Mouse (Mus musculus) erythroid progenitor cell, adult 5-6 weeks (primary cell): ENCODE measurements around the gene Eva1b. TPM values are rescaled to one million over a fixed set of nuclear protein-coding genes. Genes with fewer than 3 reads are reported as not detected.

Experiments
- ATAC-seq: replicated peaks from 2 replicates; pipeline ENCODE4 v1.8.0; 2016; ENCODE audit warnings: moderate number of reproducible peaks, mild to moderate bottlenecking, moderate TSS enrichment, inconsistent platforms; ENCODE audit not compliant: poor library complexity, low FRiP score, severe bottlenecking
- total RNA-seq, 2 experiments: library from RNA; stranded (forward) in 1 of 2; stranded (reverse) in 1 of 2; fragments of 150-400 nt in 1 of 2; fragments of 186-747, 209-891 nt in 1 of 2; gene quantifications; 2 replicates each; pipeline versions ENCODE4 v1.2.3 to v1.2.4; 2015 to 2017; ENCODE audit warnings: low replicate concordance in 2 of 2

Eva1b gene
- total RNA-seq, 2 experiments from 2014 or later = not detected

- ATAC-seq = no peak
These were observed 28.9 kb upstream of the Eva1b start for GRCm38 (mm10) chr4:126118651-126119050.

DNA sequence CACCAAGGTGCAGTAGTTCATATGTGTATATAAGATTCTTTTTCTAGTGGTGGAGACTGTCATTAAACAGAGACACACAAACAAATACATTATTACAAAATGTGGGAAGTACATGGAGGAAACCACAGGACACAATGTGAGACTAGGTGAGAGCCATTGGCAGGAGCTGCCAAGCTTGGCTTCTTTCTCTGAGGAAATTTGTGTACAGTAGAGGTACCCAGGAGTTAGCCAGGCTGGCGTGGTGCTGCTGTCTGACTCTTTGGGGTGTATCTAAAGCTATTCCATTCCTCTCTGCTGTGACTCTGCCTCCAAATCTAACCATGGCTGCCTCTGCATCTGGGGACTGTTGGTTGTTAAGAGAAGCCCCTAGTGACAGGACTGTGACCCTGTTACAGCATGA lies 28.5 kb upstream of the Eva1b start:
- ATAC-seq = no peak

GRCm38 (mm10) chr4:126120052-126120451 lies 27.5 kb upstream of the Eva1b start:
- ATAC-seq = no peak

- ATAC-seq = no peak
These were observed 27.0 kb upstream of the Eva1b start for GRCm38 (mm10) chr4:126120506-126120905.

DNA sequence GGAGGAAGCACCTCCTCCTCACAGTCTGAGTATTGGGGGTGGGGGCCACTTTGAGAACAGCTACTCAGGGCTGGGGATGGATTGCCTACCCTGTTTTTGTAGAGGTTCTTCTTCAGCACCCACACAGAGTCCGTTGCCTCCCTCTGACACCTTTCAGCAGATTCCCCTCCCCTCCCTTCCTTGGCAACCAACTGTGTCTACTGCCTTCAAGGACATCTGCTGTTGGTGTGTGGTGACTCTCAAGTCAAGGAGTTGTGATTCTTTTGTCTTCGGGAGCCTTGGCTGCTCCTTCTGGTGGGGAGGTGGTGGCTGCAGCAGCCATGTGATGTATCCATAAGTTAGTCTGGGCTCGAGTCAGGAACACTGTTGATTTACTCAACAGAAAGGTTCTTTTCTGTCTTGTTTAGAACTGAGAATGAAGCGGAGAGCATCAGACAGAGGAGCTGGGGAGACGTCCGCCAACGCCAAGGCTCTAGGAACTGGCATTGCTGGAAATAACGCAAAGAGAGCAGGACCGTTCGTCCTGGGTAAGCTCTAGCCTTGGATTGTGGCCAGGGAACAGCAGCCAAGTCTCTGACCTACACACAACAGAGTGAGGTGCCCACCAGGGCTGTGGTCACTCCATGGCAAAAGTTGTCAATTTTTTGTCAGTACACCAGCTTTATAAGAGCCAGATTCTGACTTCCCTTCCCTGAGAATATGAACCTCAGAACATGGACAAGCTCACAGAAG lies 24.1 kb upstream of the Eva1b start:
- ATAC-seq = no peak

DNA sequence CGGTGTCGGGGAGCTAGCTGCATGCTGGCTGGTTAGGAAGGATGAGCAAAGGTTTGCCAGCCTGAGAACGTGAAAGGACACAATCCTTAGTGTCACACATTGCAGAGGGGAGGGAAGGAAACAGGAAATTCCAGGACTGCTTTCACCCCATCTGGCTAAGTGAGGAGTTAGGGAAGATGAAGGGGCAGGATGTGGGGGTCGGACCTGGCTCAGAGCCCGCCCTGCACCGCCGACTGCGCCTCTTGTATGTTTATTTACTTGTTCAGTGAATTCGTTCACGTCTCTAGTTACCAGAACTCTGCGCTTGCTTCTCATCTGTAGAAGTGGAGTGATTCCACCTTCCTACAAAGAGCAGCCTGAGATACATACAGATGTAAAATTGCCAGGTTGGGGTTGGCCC lies 17.0 kb upstream of the Eva1b start:
- ATAC-seq = no peak

DNA sequence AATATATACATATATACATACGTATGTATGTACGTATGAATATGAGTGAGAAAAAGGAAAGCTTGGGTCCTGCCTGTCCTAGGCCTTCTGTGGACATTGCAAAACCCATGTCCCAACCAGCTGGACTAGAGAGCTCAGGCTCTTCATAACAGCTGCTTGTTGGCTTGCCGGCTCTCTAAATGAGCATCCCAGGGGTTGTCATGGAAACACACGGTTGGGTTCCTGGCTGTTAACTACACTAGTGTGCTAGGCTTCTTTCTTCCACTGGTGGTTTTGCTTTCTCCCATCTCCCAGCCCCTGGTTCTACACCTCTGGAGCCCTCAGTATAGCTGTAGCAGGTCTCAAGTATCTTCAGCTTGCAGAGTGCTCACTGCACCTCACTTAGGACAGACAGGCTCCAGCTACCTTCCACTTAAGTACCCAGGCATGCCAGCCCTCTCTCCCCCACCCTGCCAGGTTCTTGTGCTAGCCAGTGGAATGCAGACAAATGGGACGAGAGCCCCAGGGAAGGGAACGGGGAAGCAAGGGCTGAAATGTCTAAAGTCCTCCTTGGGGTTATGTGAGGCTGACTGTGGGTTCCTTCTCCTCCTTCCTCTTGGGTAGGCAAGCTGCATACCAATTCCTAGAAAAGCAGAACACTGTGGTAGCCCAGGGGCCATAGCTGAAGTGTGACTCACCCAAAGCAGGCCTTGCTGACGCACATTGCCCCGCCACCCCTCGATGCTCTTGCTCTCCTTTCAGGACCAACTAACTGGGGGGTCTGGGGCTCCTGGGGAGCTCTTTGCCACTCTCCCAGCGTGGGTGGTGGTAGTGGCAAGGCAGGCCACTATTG lies 16.0 kb upstream of the Eva1b start:
- ATAC-seq = no peak

GRCm38 (mm10) chr4:126132636-126133264 lies 14.8 kb upstream of the Eva1b start:
- ATAC-seq = no peak

DNA sequence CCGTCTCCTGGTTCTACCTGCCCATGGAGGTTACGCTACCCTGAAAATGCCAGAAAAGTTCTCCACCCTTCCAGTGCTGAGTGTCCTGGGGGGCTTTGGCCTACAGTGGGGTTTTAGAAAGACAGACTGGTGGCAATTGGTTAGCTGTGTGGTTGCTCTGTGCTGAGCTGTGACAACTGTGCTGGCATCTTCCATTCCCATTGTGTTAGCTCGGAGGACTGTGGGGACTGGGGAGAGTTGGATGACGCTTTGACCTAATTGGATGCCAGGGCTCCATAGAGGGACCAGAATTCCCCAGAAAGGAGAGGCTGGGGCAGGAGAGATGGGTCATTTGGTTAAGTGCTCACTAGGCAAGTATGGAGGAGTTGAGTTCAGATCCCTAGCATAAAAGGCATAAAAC lies 13.3 kb upstream of the Eva1b start:
- no peak for ATAC-seq

DNA sequence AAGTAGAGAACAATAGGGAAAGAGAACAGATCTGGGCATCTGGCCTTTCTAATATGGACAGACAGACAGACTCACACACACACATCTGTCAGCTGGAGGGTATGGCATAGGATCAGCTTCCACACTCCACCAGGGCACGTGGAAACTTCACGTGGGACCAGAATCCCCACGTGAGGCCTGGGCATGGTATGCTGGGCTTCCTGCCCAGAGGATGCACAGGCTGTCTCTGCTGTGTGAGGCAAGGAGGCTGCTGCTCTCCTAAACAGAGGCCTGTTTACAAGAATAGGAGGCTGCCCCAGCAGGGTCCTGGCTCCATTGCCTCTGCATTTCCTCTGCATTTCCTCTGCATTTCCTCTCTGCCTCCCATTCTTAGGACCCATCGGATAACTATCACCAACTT lies 12.9 kb upstream of the Eva1b start:
- no peak for ATAC-seq

GRCm38 (mm10) chr4:126137773-126138172 lies 9.8 kb upstream of the Eva1b start:
- ATAC-seq = no peak

DNA sequence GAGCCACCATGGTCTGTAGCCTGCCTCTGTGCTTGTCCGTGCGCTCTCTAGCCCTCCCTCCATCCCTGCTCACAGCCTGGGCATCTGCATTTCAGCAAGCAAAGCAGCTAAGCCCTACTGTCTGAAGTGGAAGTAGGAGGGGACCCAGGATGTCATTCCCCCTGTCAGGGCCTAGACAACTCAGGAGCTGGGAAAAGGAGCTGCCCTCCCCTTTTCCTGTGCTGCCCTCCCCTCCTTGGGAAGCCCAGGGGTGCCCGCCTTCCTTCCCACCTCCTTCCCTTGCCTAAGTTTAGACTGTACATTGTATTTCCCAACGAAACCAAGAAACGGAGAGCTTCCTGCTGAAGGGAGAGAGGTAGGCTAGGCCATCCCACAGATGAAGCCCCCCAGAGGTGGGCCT lies 6.5 kb upstream of the Eva1b start:
- ATAC-seq = no peak

GRCm38 (mm10) chr4:126145396-126145795 lies 2.1 kb upstream of the Eva1b start:
- no peak for ATAC-seq

DNA sequence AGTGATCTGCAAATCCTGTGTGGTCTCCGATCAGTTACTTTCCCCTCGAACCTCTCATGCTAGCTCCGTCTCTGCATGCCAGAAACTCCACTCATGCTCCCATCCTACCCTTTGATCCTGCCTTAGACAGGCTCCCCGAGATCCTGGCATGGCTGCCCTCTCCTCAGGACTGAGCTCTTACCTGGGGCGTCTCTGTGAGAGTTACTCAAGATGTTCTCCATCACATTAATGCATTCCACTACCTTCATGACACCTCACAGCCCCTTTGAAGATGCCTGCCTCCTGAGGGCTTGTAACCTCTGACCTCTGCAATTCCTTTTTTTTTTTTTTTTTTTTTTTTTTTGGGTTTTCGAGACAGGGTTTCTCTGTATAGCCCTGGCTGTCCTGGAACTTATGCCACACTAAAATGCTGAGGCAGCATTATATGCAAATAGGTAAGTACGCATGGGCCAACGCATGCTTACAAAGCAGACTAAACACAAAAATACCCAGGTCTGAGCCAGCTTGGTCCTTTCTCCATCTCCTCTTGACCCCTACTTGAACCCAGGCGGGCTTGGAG lies 491 bp upstream of the Eva1b start:
- ATAC-seq = no peak

DNA sequence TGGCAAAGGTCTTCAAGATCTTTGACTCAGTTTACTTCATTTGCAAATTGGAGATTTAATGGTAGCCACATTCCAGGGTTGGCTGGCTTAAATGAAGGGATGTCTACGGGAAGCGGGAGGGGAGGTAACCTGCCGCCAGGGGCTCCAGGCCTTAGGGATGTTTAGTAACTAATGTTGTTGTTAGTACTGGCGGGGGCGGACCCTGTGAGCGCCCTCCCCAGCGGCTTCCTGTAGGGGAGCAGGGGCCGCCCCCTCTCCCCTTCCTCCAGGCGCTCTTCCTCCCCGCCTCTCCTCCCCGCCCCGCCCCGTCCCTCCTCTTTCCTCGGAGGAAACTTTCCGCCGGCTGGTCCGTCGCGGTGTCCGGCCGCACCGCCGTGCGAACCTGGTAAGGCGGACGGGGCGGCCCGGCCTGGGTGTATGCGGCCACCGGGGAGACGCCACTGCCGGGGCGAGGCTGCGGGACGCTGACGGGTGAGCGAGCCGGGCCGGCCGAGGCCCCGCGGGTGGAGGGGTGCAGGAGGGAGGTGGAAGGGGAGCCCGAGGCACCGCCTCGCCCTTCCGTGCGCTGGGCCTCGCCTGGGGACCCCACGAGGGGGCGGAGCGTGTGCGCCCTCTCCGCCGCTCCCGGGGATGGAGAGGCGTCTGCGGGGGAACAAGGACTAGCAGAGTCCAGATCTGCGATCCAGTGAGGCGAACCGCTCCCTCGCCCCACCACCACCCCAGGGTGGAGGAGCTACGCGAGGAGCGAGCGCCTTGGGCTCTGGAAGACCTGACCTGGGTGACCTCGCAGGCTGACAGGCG lies 817 bp downstream of the Eva1b start:
- ATAC-seq = no peak

- no peak for ATAC-seq
These were observed 1.6 kb downstream of the Eva1b start for GRCm38 (mm10) chr4:126149041-126149676.

- ATAC-seq = no peak
These were observed 2.3 kb downstream of the Eva1b start for GRCm38 (mm10) chr4:126149798-126150197.

- no peak for ATAC-seq
These were observed 2.9 kb downstream of the Eva1b start for GRCm38 (mm10) chr4:126150297-126150948.

- no peak for ATAC-seq
These were observed 3.4 kb downstream of the Eva1b start for GRCm38 (mm10) chr4:126150949-126151320.
